Mouse (Mus musculus): Measurements from ENCODE around the gene Tssk3.

GRCm38 (mm10) chr4:129500607-129501566 lies 10.1 kb upstream of the Tssk3 start:
- TF ChIP-seq CTCF (IDR thresholded peaks at IDR 0.05; ENCODE audit: low read depth) = peak; percentile 24; the same call in 1 of the 2 replicates
- no peak for TF ChIP-seq EP300 (IDR thresholded peaks at IDR 0.05; ENCODE audit: low read depth)

All from liver, embryonic 14.5 days (tissue).